Mouse (Mus musculus) lung, adult 2 months (tissue): ENCODE measurements around the gene Gstm3.

ENCODE experiments used
- CTCF ChIP-seq: fragments of 200-500 bp; IDR thresholded peaks from 2 replicates; pipeline ENCODE4 v1.5.1; 2011; ENCODE audit warnings: mild to moderate bottlenecking, low read length, control low read depth; ENCODE audit not compliant: insufficient read depth
- POLR2A ChIP-seq: fragments of 200-500 bp; IDR thresholded peaks from 2 replicates; pipeline ENCODE4 v1.6.1; 2011; ENCODE audit warnings: low read depth, mild to moderate bottlenecking, control low read depth, low read length, borderline replicate concordance; ENCODE audit errors: extremely low read depth

- no peak for TF ChIP-seq CTCF
- no peak for TF ChIP-seq POLR2A
Observed at GRCm38 (mm10) chr3:107935888-107936287, 33.2 kb downstream of the Gstm3 start.
